Mouse (Mus musculus) hindbrain, embryonic 14.5 days (tissue): ENCODE measurements around the gene Pgp. TPM values are rescaled to one million over a fixed set of nuclear protein-coding genes. Genes with fewer than 3 reads are reported as not detected.
A peak's percentile ranks its signal among the peaks of the same experiment; 100 is the strongest.

Source experiments
- ATAC-seq: fragments of 200-750 bp; cut with Nextera tagmentation; 2 replicates; pipeline ENCODE4 v1.8.0; 2017; ENCODE audit warnings: moderate number of reproducible peaks, mild to moderate bottlenecking, moderate TSS enrichment, moderate library complexity; ENCODE audit not compliant: low FRiP score
- DNase-seq: peaks from one replicate; pipeline ENCODE4 v3.0.0-alpha.2; 2015; ENCODE audit warnings: low spot score
- H3K27ac ChIP-seq: fragments of 300-500 bp; sonication (generic); 2 replicates; pipeline ENCODE4 v1.5.1; 2014; ENCODE audit warnings: mild to moderate bottlenecking, moderate library complexity
- H3K27me3 ChIP-seq: fragments of 300-500 bp; sonication (generic); 2 replicates; pipeline ENCODE4 v1.6.1; 2014; ENCODE audit warnings: mild to moderate bottlenecking, low read length, mixed read lengths; ENCODE audit not compliant: control insufficient read depth, insufficient read depth
- H3K36me3 ChIP-seq: fragments of 300-500 bp; sonication (generic); replicated peaks from 2 replicates; pipeline ENCODE4 v1.6.1; 2014; ENCODE audit not compliant: control insufficient read depth, insufficient read depth
- H3K4me1 ChIP-seq: fragments of 300-500 bp; sonication (generic); replicated peaks from 2 replicates; pipeline ENCODE4 v1.6.1; 2014; ENCODE audit warnings: antibody characterized with exemption, low read length, mixed read lengths; ENCODE audit not compliant: control insufficient read depth, insufficient read depth
- H3K4me2 ChIP-seq: fragments of 300-500 bp; sonication (generic); replicated peaks from 2 replicates; pipeline ENCODE4 v1.6.1; 2014; ENCODE audit warnings: mild to moderate bottlenecking, moderate library complexity
- H3K4me3 ChIP-seq: fragments of 300-500 bp; sonication (generic); replicated peaks from 2 replicates; pipeline ENCODE4 v1.5.1; 2014; ENCODE audit warnings: mild to moderate bottlenecking, low read length
- H3K9ac ChIP-seq: fragments of 300-500 bp; sonication (generic); 2 replicates; pipeline ENCODE4 v1.6.1; 2014
- H3K9me3 ChIP-seq: fragments of 300-500 bp; sonication (generic); 2 replicates; pipeline ENCODE4 v1.6.1; 2016; ENCODE audit warnings: low read length; ENCODE audit not compliant: control insufficient read depth
- WGBS: fragments of 180-500 bp; shearing (Covaris S2); extraction: QIAGEN DNeasy Blood & Tissue Kit; methylation state at CpG from one replicate; pipeline ENCODE4 v1.1.7; 2014; 5-methylcytosine and 5-hydroxymethylcytosine counted together
- polyA plus RNA-seq: library from polyadenylated mRNA; unstranded; fragments of >200 nt; fragmentation: Nextera tagmentation; extraction: Ambion mirVana; gene quantifications from 2 replicates; pipeline ENCODE4 v1.2.1, GENCODE M21; 2014

The Pgp gene
- polyA plus RNA-seq, 1 experiment from 2014 or later = 71.2 TPM

DNA sequence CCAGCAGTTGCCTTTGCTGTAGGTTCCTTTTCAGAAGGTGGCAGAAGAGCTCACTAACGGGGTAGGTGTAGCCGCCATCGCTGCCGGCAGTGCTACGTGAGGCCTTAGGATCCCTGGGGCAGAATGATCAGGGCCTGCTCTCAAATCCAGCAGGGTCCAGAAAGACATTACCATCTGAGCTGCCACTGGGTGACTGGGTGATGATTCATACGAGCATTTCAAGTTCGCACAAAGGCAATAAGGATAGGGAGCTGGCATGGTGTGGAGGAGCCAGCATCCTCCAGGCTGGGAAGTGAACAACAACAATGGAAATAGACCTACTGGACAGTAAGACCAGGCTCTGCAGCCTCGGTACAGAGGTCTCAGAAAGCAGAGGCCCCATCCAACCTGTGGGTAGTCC is 29.8 kb upstream of the Pgp start:
- Histone ChIP-seq H3K27me3 (no peaks in the 10 kb centered on the region), H3K27ac (no peak overlapping the region), H3K9ac (no peak overlapping the region), H3K9me3 (no peaks in the 10 kb centered on the region), H3K4me3 (no peak overlapping the region), H3K36me3 (peaks cover 90% of the 10 kb centered on the region), H3K4me2 (no peak overlapping the region), H3K4me1 (no peaks in the 10 kb centered on the region)
- ATAC-seq = no peak
- DNase-seq = no peak
- WGBS = 92% methylated on average over 8 of the region's 8 CpGs

DNA sequence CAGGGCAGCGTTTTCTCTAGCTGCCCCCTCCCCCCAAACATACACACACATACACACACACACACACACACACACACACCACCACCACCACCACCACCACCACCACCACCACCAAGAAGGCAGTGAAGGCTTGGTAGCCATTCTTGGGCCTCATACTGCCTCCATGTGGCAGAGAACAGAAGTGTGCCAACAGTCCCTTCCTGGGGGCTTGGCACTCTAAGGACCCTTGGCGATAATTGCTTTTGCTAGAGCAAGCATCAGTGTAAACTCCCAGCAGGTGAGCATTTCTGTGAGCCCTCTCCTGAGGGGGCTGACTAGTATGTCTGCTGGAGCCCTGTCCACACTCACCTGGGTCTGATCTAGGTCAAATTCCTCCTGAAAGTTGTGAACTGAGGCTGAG is 29.0 kb upstream of the Pgp start:
- Histone ChIP-seq H3K4me3 (no peak overlapping the region), H3K4me1 (no peaks in the 10 kb centered on the region), H3K27ac (no peak overlapping the region), H3K36me3 (peaks cover 95% of the 10 kb centered on the region), H3K4me2 (no peak overlapping the region), H3K27me3 (no peaks in the 10 kb centered on the region), H3K9me3 (no peaks in the 10 kb centered on the region), H3K9ac (no peak overlapping the region)
- WGBS = 43% methylated on average over 2 of the region's 2 CpGs
- DNase-seq (no peak), ATAC-seq (no peak)

DNA sequence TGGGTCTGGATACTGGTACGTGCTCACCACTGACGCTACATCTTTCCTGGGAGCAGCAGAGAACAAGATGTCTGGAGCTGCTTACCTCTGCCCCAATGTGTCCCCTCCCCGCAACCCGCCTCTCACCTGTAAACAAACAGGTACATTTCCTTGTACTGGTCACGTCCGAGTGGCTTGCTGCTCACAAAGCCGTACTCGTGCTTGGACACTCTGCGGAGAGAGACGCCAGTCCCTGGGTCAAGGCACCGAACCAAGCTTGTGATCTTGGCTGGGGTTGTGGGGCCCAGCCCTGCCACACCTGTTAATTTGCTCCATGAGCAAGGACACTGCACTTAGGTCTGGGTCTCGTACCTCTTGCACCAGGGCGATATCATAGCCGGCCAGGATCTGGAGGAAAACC is 28.1 kb upstream of the Pgp start:
- no peak overlapping the region for H3K27ac ChIP-seq
- no peak overlapping the region for H3K9ac ChIP-seq
- H3K36me3 ChIP-seq = peaks cover 95% of the 10 kb centered on the region
- no peak overlapping the region for H3K4me3 ChIP-seq
- H3K9me3 ChIP-seq = no peaks in the 10 kb centered on the region
- DNase-seq (no peak), ATAC-seq (no peak)
- H3K27me3 ChIP-seq = no peaks in the 10 kb centered on the region
- H3K4me1 ChIP-seq = no peaks in the 10 kb centered on the region
- no peak overlapping the region for H3K4me2 ChIP-seq
- 96% methylated on average over 14 of the region's 14 CpGs for WGBS

DNA sequence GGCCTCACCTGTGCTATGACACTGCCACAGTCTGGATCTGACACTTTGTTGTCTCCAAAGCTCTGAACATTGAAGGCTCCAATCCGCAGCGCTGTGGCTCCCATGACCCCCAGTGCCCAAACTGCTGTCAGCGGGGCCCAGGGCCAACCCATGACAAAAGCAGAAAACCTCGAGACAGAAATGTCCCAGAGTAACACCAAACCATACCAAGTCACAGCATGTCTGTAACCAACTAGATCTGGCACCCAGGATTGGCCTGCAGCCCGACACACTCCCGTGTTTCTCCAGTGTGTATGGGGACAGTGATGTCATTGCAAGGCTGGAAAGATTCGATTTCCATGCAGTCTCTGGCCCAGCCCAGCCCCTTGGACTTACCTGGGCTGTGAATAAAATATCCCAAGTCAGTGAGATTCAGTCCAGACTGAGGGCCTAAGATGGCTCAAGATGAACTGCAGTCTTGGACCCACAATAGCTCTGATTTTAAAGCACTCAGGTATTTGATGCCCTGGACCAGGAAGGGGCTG is 27.5 kb upstream of the Pgp start, which contains the start of gene Dnase1l2:
Gene Dnase1l2, minus strand, starts transcription at position 474 of the 524 bp plus-strand sequence.
- H3K4me3 ChIP-seq = no peak within 1 kb of the TSS
- ATAC-seq = no peak
- no peaks in the 10 kb centered on the region for H3K27me3 ChIP-seq
- no peak within 1 kb of the TSS for H3K9ac ChIP-seq
- WGBS = 82% methylated on average over 7 of the region's 7 CpGs
- no peak within 1 kb of the TSS for H3K27ac ChIP-seq
- no peak for DNase-seq
- no peaks in the 10 kb centered on the region for H3K4me1 ChIP-seq
- no peak within 1 kb of the TSS for H3K4me2 ChIP-seq
- H3K9me3 ChIP-seq = no peaks in the 10 kb centered on the region
- peaks cover 97% of the 10 kb centered on the region for H3K36me3 ChIP-seq

DNA sequence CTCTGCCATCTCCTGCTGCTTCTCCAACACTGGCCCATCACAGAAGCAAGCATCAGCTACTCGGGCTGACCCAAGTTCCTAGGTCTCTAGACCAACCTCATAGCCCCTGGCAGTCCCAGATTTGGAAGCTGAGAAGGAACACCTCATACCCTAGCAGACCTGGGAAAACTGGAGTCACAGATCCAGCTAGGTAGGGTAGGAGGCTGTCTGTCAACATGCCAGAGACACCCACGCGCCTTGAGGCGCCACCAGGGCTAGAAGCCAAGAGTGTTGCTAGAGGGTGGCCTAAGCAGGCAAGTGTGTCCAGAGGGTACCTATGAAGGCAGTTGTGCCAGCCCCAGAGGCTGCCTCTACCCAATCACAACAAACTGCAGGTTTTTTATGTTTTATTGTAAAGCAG is 26.8 kb upstream of the Pgp start:
- DNase-seq = no peak

DNA sequence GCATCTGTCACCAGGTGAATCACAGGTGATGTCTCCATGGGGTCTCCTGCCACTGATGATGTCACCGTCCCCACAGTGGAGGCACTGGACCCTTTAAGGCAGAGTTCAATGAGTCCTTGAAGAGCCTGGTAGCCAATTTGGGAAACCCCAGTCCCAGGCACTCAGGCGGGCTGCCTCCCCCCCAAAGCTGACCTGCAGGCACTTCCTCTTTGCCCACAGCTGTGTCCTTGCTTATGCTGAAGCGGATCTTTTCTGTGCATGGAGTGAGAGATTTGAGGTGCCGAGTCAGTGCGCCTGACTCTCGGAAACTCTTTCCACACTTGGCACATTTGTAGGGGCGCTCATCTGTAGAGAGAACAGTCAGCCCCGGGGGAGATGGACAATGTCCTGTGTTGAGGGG is 23.6 kb upstream of the Pgp start:
- Histone ChIP-seq H3K4me1 (no peaks in the 10 kb centered on the region), H3K9me3 (no peaks in the 10 kb centered on the region), H3K36me3 (peaks cover 99% of the 10 kb centered on the region), H3K27ac (no peak overlapping the region), H3K27me3 (no peaks in the 10 kb centered on the region), H3K4me2 (no peak overlapping the region), H3K9ac (no peak overlapping the region), H3K4me3 (no peak overlapping the region)
- WGBS = 97% methylated on average over 8 of the region's 8 CpGs
- no peak for DNase-seq
- no peak for ATAC-seq

More for the DNA sequence above, 26.8 kb upstream of the Pgp start:
- H3K4me2 ChIP-seq = no peak overlapping the region
- H3K4me3 ChIP-seq = no peak overlapping the region
- ATAC-seq = no peak
- H3K9ac ChIP-seq = no peak overlapping the region
- 93% methylated on average over 4 of the region's 4 CpGs for WGBS
- peaks cover 98% of the 10 kb centered on the region for H3K36me3 ChIP-seq
- no peaks in the 10 kb centered on the region for H3K9me3 ChIP-seq
- H3K27ac ChIP-seq = no peak overlapping the region
- no peaks in the 10 kb centered on the region for H3K4me1 ChIP-seq
- no peaks in the 10 kb centered on the region for H3K27me3 ChIP-seq

DNA sequence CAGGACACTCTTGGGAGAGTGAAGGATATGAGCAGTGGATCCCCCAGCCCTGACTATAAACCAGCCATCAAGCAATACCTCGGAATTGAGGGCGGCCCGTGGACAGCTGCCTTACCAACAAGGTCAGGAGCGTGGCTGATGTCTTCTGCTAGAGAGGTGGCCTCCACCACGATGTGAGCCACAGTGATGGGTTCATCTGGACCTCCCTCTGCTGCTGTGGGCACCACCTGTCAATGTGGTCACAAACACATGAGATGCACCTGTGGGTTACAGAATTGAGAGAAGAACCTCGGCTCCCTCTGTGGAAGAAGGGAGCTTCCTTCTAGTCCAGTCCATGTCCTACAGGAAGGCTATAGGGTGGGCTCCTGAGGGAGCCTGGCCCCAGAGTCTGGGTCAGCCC is 20.7 kb upstream of the Pgp start:
- Histone ChIP-seq H3K4me1 (peaks cover 14% of the 10 kb centered on the region), H3K4me2 (no peak overlapping the region), H3K27me3 (no peaks in the 10 kb centered on the region), H3K9me3 (no peaks in the 10 kb centered on the region), H3K4me3 (no peak overlapping the region), H3K36me3 (peaks cover 72% of the 10 kb centered on the region), H3K27ac (no peak overlapping the region), H3K9ac (no peak overlapping the region)
- ATAC-seq = no peak
- DNase-seq = no peak
- 95% methylated on average over 6 of the region's 6 CpGs for WGBS

DNA sequence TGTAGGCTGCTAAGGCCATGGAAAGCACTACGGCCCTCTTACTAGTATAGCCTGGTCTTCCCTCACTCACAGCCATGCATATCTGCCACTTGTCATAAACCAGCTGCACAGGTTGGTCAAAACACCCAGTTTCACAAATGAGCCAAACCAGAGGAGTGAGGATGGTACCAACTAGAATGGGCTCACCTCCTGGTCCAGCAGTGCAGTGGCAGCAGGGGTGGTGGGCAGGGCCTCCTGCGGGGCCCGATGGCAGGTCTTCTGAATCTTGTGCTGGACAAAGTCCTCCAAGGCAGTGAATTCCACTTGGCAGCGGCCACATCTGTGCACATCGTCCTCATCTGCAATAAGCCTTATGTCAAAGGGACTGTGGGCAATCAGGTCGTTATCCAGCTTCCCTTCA is 19.0 kb upstream of the Pgp start:
- peaks cover 55% of the 10 kb centered on the region for H3K36me3 ChIP-seq

DNA sequence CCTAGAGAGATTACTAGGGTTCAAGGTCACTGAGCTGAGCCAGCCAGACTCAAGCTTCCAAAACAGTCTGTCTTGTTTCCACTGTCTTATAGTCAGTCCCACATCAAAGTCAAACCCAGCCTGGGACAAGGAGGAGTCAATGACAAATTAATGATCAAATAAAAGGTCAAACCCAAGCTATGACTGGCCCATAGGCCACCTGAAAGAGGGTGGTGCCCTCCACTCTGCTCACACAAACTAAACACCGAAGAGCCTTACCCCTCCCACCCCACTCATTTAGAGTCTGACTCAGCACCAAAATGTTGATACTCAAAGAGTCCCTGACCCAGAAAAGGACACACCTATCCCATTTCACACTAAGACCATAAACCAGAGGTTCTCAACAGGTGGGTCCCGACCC is 16.8 kb upstream of the Pgp start:
- Histone ChIP-seq H3K27ac (no peak overlapping the region), H3K4me2 (peak overlapping the region; percentile 72), H3K27me3 (no peaks in the 10 kb centered on the region), H3K9ac (no peak overlapping the region), H3K4me1 (peaks cover 14% of the 10 kb centered on the region), H3K4me3 (no peak overlapping the region), H3K36me3 (peaks cover 33% of the 10 kb centered on the region), H3K9me3 (no peaks in the 10 kb centered on the region)
- no peak for DNase-seq
- WGBS = 98% methylated on average over 2 of the region's 2 CpGs
- ATAC-seq = no peak

More for the DNA sequence above, 19.0 kb upstream of the Pgp start:
- Histone ChIP-seq H3K9me3 (no peaks in the 10 kb centered on the region), H3K4me1 (peaks cover 14% of the 10 kb centered on the region), H3K27ac (no peak overlapping the region), H3K9ac (no peak overlapping the region), H3K4me2 (no peak overlapping the region), H3K27me3 (no peaks in the 10 kb centered on the region), H3K4me3 (no peak overlapping the region)
- no peak for ATAC-seq
- WGBS = 96% methylated on average over 6 of the region's 6 CpGs
- DNase-seq = no peak

DNA sequence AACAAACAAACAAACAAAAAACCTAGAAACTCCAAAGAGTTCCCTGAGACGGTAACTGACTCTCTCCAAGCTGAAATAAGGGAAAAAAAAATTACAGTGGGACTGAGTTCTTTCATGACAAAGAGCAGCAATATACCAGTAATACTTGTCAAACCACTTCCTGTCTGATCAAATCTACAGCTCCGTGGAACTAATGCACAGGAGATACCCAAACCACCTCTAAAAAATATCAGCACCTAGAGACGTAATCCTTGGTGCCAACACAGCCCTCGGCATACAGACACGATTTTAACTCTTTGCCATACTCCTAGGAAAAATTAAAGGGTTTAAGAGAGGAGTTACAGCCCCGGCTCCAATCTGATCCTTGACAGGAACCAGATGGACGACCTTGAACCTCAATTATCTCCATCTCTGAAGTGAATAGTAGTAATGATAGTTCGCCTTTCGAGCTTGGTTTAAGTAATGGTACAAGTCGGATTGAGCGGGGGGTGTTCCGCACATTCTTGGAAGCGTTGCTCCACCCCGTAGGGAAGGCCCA is 15.9 kb upstream of the Pgp start:
- peak overlapping the region; percentile 81 for H3K4me3 ChIP-seq
- DNase-seq = no peak
- H3K4me1 ChIP-seq = peaks cover 14% of the 10 kb centered on the region
- WGBS = 13% methylated on average over 14 of the region's 14 CpGs
- H3K4me2 ChIP-seq = peak overlapping the region; percentile 72
- H3K36me3 ChIP-seq = peaks cover 24% of the 10 kb centered on the region
- H3K27me3 ChIP-seq = no peaks in the 10 kb centered on the region
- ATAC-seq = no peak
- H3K27ac ChIP-seq = peak overlapping the region; percentile 95
- H3K9ac ChIP-seq = peak overlapping the region; percentile 94
- no peaks in the 10 kb centered on the region for H3K9me3 ChIP-seq
